Mouse (Mus musculus) E14TG2a.4 (cell line): ENCODE results near the gene Taf12.

Experiments used
- H3K27me3 ChIP-seq: 2 replicates; pipeline ENCODE4 v1.6.1; 2014; ENCODE audit warnings: low read length, control low read depth; ENCODE audit not compliant: insufficient read depth
- H3K36me3 ChIP-seq: 2 replicates; pipeline ENCODE4 v1.6.1; 2014; ENCODE audit warnings: low read length, control low read depth; ENCODE audit not compliant: insufficient read depth
- H3K4me1 ChIP-seq: replicated peaks from 2 replicates; pipeline ENCODE4 v1.6.1; 2014; ENCODE audit warnings: low read depth, low read length, control low read depth
- H3K4me3 ChIP-seq: replicated peaks from 2 replicates; pipeline ENCODE4 v1.5.1; 2014; ENCODE audit warnings: mild to moderate bottlenecking, low read length
- H3K9me3 ChIP-seq: 2 replicates; pipeline ENCODE4 v1.6.1; 2014; ENCODE audit warnings: low read length, control low read depth
- CTCF ChIP-seq: conservative IDR thresholded peaks from 2 replicates; pipeline ENCODE4 v1.5.1; 2014; ENCODE audit warnings: low read length
- NANOG ChIP-seq: IDR thresholded peaks from 2 replicates; pipeline ENCODE4 v1.6.1; 2014; ENCODE audit warnings: borderline replicate concordance, low read length, mixed read lengths
- POU5F1 ChIP-seq: IDR thresholded peaks from 2 replicates; pipeline ENCODE4 v1.6.1; 2014; ENCODE audit warnings: low read length, borderline replicate concordance

Gene Taf12

GRCm38 (mm10) chr4:132311801-132312200, 37.6 kb downstream of the Taf12 start:
- H3K27me3 ChIP-seq, result no peaks in the 10 kb centered on the region
- TF ChIP-seq NANOG, result no peak
- no peak for TF ChIP-seq POU5F1
- H3K36me3 ChIP-seq, result peaks cover 63% of the 10 kb centered on the region
- peaks cover 66% of the 10 kb centered on the region for H3K4me1 ChIP-seq
- no peak overlapping the region for H3K4me3 ChIP-seq
- H3K9me3 ChIP-seq, result no peaks in the 10 kb centered on the region

DNA sequence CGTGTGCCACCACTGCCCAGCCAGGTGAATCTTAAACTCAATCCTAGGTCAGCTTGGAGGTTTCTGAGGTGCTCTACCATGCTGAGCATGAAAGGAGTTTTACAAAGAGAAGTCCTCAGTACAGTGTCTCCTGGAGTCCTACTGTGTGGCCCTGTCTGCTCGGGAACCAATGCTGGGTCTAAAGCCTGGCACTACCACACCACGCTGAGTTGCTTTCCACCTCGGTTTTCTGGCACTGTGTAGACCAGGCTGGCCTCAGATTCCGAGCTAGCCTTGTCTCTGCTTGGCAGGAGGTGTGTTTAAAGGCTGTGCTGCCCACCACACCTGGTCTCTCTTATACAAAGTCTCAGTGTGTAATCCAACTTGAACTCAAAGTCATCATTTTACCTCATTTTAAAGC, 38.5 kb downstream of the Taf12 start:
- H3K36me3 ChIP-seq, result peaks cover 71% of the 10 kb centered on the region
- no peak for TF ChIP-seq CTCF
- TF ChIP-seq POU5F1, result no peak
- TF ChIP-seq NANOG, result no peak
- H3K27me3 ChIP-seq, result no peaks in the 10 kb centered on the region
- no peak overlapping the region for H3K4me3 ChIP-seq
- H3K4me1 ChIP-seq, result peaks cover 69% of the 10 kb centered on the region
- H3K9me3 ChIP-seq, result no peaks in the 10 kb centered on the region

- H3K4me1 ChIP-seq, result peaks cover 61% of the 10 kb centered on the region
- H3K9me3 ChIP-seq, result no peaks in the 10 kb centered on the region
- H3K27me3 ChIP-seq, result no peaks in the 10 kb centered on the region
- H3K4me3 ChIP-seq, result peak overlapping the region; percentile 43
- peaks cover 78% of the 10 kb centered on the region for H3K36me3 ChIP-seq
- no peak for TF ChIP-seq POU5F1
- no peak for TF ChIP-seq CTCF
- peak; percentile 82 for TF ChIP-seq NANOG
These were observed 41.5 kb downstream of the Taf12 start for GRCm38 (mm10) chr4:132315711-132316110.

GRCm38 (mm10) chr4:132326481-132326880, 52.3 kb downstream of the Taf12 start:
- H3K4me3 ChIP-seq, result no peak overlapping the region
- H3K36me3 ChIP-seq, result peaks cover 74% of the 10 kb centered on the region
- H3K27me3 ChIP-seq, result no peaks in the 10 kb centered on the region
- peaks cover 31% of the 10 kb centered on the region for H3K4me1 ChIP-seq
- H3K9me3 ChIP-seq, result no peaks in the 10 kb centered on the region
- TF ChIP-seq NANOG, result no peak
- TF ChIP-seq POU5F1, result no peak
- TF ChIP-seq CTCF, result no peak

GRCm38 (mm10) chr4:132328391-132328982, 54.3 kb downstream of the Taf12 start:
- Histone ChIP-seq H3K9me3 (no peaks in the 10 kb centered on the region), H3K4me1 (peaks cover 31% of the 10 kb centered on the region), H3K4me3 (peak overlapping the region; percentile 91), H3K36me3 (peaks cover 76% of the 10 kb centered on the region), H3K27me3 (no peaks in the 10 kb centered on the region)
- no peak for TF ChIP-seq POU5F1
- no peak for TF ChIP-seq CTCF
- TF ChIP-seq NANOG, result no peak

DNA sequence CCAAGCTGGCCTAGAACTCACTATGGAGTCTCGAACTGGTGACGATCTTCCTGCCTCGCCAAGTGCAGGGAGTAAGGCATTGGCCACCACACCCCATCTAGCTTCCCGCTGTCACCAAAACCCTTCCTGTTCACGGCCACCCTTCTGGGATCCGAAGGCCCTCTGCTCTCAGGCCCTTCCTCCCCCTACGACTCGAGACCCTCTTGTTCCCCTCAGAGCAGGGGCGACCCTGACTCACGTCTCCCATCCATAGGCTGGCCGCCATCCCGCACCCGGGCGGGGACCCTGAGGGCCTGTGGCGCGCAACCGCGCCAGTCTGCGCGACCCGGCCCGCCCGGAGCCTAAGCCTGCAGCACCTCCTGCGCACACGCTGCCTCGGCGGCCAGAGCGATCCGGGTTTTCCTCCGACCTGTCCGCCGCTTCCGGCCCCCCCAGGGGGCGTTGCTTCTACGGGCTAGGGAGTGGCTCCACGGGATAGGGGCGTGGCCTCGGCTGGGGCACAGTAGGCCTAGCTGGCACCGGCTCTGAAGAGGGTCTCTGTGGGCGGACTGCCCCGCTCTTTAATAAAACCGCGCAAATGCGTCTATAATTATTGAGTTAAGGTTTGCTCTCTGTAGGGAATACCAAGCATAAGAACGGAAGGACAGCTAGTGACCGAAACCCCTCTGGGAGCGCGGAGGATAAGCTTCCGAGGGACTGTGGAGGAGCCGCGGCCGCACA, 55.1 kb downstream of the Taf12 start, which contains the start of gene Trnau1ap:
TSS of gene Trnau1ap (minus strand) at position 424 of the 720 bp plus-strand sequence.
- H3K4me1 ChIP-seq, result peaks cover 31% of the 10 kb centered on the region
- TF ChIP-seq POU5F1 (no peak), NANOG (no peak), CTCF (no peak)
- no peaks in the 10 kb centered on the region for H3K27me3 ChIP-seq
- H3K4me3 ChIP-seq, result peak within 1 kb of the TSS; percentile 91
- no peaks in the 10 kb centered on the region for H3K9me3 ChIP-seq
- peaks cover 76% of the 10 kb centered on the region for H3K36me3 ChIP-seq

GRCm38 (mm10) chr4:132329835-132330354, 55.7 kb downstream of the Taf12 start:
- Histone ChIP-seq H3K9me3 (no peaks in the 10 kb centered on the region), H3K4me1 (peaks cover 31% of the 10 kb centered on the region), H3K27me3 (no peaks in the 10 kb centered on the region), H3K36me3 (peaks cover 76% of the 10 kb centered on the region), H3K4me3 (peak overlapping the region; percentile 91)
- TF ChIP-seq NANOG, result no peak
- no peak for TF ChIP-seq CTCF
- TF ChIP-seq POU5F1, result no peak

- Histone ChIP-seq H3K36me3 (peaks cover 76% of the 10 kb centered on the region), H3K9me3 (no peaks in the 10 kb centered on the region), H3K4me1 (peaks cover 25% of the 10 kb centered on the region), H3K27me3 (no peaks in the 10 kb centered on the region), H3K4me3 (no peak overlapping the region)
- TF ChIP-seq POU5F1, result no peak
- TF ChIP-seq CTCF, result no peak
- TF ChIP-seq NANOG, result no peak
These were observed 57.8 kb downstream of the Taf12 start for GRCm38 (mm10) chr4:132331960-132332359.
